Mouse (Mus musculus) heart, adult 11 months (tissue): Measurements from ENCODE around the gene Shoc2.

ENCODE experiments used
- DNase-seq: peaks from one replicate; pipeline ENCODE4 v3.0.0; 2022

The Shoc2 gene

DNA sequence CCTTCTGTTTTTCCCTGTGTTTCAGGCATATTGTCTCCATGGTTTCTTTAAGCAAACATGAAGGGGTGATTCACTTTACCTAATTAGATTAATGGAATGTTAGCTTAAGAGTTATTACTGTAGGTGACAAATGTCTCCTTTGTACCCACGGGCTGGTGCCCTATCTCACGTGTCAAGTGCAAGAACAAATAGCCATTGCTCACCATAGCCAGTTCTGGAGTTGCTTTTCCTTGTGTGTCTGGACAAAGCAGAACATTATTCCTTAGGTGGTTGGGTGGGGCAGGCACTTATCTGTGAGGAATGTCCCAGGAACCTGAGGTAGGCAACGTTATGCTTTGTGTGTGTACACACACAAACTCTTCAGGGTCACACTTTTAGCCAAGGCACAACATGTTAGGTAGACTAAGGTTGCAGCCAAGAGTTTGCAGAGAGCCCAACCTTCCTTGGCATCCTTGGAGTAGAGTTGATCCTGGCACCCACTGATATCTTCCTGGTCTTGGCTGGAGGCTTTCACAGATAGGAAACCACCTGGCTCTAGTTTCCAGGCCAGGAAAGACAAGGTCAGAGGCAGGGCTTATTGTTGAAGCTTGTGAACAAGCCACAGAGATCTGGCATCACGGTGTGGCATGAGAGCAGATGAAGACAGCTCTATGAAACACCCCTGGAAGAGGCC is 96.4 kb downstream of the Shoc2 start:
- DNase-seq = no peak

DNA sequence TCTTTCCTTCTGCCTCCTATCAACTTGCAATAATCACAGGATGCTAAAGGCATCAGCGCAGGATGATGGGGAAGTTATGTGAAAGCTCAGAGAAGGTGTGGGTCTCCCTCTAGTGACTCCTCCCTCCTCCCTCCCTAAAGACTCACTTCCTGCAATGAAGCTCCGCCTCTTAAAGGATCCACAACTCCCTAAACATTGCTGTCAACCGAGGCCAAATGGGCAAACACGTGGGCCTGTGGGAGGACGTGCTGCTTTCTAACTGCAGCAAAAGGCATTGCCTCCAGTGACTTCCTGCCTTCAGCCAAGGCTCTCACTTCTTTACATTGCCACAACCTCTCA is 96.9 kb downstream of the Shoc2 start:
- no peak for DNase-seq

DNA sequence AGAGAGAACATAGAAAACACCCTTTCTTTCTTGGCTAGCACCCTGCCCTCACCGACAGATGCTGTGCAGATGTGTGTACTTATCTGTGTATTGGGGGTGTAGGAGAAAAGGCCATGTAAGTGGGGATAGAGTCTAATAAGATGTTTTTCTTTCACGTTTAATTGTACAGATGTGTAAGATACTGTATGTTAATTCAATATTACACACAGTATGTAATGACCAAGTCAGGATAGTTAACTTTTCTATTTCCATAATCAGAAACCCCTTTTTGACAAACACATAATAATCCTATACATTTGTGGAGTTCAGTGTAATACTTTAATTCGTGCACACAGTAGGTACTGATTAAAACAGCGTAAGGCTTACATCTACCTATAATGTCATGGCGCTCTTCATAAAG is 99.7 kb downstream of the Shoc2 start, which contains the start of gene Adra2a:
Adra2a (plus strand) TSS at position 301 of the 400 bp plus-strand sequence.
- DNase-seq = no peak

DNA sequence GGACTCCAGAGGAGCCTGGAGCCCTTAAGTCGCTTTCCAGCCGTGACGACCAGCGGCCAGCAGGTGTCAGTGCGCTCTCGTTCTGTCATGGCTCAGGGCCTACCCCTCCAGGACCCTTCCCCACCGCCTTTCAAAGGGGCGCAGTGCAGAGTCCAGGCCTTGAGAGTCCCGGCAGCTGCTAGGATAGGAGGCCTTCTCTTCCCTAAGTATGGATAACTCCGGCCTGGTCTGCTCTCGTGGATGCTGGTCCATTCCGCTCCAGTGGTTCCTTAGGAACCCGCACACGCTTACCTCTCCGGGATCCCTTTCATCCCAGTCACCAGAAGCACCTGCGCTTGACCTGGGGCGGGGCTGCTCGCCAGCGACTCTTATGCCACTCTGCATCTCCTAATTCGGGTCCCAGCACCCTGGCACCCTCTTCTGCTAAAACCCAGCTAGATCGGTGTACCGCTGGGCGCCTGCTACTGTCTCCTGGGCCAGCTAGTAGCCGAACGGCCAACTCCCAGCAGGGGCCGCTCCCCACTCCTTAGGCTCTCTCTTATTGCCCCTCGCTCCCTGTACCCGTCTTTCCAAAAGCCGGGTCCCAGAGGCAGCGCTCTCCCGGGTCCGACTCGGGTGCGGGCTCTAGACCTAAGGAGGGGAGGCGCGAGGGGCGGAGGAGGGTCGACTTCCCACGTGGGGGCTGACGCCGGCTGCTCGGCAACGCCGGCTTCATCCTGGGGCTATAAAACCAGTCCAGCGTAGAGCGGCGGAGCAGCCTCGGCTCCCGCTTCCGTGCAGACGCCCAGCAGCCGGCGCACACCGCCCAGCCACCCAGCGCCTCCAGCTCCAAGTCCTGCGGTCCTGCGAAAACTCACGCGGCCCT is 100.6 kb downstream of the Shoc2 start:
- DNase-seq = peak; percentile 93

DNA sequence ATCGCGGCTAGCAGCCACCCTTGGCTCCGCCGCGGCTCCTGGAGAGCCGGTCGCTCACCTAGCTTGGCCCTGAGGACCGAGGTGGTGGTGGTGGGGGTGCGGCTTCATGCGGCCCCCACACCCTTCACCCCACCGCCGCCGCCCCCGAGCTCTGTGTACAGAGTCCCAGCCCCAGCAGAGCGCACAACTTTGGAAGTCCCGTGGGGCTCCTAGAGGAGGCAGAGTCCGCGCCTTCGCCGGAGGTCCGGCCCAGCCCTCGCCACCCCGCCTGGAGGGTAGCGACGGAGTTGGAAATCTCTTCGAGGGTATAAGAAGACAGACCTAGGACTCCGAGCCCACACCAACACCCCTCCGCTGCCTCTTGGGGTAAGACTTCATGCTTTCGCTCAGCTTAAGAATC is 101.3 kb downstream of the Shoc2 start:
- DNase-seq = peak; percentile 87

DNA sequence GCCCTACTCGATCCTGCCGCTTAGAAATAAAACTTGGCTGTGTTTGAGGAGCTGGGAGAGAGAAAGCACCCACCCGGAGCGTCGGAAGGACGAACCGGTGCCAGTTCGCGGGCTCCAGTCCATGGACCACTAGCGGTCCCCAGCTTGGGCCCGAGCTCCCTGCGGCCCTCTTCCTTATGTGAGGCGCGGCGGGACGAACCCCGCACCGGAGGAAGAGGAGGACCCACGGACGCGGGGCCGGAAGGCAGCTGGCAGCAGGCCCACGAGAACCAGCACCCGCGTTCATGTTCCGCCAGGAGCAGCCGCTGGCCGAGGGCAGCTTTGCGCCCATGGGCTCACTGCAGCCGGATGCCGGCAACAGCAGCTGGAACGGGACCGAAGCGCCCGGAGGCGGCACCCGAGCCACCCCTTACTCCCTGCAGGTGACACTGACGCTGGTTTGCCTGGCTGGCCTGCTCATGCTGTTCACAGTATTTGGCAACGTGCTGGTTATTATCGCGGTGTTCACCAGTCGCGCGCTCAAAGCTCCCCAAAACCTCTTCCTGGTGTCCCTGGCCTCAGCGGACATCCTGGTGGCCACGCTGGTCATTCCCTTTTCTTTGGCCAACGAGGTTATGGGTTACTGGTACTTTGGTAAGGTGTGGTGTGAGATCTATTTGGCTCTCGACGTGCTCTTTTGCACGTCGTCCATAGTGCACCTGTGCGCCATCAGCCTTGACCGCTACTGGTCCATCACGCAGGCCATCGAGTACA is 102.0 kb downstream of the Shoc2 start:
- peak; percentile 90 for DNase-seq

DNA sequence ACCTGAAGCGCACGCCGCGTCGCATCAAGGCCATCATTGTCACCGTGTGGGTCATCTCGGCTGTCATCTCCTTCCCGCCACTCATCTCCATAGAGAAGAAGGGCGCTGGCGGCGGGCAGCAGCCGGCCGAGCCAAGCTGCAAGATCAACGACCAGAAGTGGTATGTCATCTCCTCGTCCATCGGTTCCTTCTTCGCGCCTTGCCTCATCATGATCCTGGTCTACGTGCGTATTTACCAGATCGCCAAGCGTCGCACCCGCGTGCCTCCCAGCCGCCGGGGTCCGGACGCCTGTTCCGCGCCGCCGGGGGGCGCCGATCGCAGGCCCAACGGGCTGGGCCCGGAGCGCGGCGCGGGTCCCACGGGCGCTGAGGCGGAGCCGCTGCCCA is 102.6 kb downstream of the Shoc2 start:
- peak; percentile 82 for DNase-seq

DNA sequence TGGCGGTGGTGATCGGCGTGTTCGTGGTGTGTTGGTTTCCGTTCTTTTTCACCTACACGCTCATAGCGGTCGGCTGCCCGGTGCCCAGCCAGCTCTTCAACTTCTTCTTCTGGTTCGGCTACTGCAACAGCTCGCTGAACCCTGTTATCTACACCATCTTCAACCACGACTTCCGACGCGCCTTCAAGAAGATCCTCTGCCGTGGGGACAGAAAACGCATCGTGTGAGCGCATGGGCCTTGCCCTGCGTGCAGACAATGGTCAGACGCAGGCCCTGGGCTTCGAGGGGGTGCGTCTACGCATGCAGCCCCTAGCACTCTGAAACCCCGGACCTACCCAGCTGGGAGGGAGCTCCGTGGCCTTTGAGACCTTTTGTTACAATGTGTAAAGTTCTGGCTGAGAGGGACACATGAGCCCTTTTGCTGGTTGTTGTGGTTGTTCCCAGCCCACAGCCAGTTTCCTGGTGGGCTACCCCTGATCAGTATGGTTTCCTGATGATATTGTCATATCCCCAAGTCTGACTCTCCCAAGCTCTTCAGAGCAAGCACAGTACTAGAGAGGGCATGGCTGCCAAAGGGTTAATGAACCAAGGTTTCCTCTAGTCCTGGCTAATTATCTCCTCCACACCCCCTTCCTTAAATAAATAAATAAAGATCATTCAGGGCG is 103.4 kb downstream of the Shoc2 start:
- DNase-seq = no peak

DNA sequence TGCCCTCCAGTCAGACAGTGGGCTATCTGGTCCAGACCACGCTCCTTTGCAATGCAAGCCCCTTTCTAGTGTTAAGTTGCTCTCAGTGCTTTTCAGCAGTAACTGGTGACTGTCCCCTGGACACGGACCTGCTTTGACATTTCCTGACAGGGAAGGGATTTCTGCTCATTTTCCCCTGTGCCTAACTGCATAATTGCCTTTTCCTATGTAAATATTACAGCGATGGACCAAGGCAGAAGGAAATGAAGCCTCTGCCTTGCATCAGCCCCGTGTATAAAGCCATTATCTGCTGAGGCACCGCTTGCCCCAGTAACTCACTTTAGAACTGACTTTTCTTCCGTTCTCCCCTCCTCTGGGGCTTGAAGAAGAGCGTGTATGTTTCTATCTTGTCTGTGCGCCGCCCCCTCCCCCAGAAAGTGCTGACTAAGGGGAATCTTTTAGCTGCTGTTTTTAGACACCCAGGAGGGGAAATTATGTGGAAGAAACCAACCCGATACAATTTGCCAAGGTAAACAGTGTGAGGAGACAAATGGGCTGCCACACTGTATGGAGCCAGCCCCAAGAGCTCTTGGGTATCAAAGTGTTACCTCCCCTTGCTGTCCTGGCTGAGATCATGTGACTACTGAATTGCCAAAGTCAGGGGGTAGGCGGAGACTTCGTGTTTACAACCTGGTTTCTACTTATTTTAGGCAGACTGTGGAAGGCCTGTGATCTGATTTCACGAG is 104.2 kb downstream of the Shoc2 start:
- peak; percentile 79 for DNase-seq

DNA sequence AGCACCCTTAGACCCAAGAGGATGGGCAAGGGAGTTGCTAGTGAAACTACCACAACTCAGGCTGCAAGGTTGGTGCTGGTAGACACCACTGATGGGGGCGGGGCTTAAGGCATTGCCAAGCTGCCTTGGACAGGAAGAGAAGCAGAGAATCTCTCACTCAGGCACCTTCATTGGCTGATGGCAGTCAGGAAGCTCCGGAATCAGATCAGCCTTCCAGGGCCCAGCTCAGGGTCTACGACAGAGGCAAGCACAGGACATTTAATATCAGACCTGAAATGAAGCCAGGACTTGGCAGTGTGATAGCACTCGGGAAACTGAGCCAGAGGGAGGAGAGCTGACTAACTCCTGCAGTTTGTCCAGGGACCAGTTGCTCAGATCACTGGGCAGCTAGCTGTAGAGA is 107.5 kb downstream of the Shoc2 start:
- peak; percentile 59 for DNase-seq

DNA sequence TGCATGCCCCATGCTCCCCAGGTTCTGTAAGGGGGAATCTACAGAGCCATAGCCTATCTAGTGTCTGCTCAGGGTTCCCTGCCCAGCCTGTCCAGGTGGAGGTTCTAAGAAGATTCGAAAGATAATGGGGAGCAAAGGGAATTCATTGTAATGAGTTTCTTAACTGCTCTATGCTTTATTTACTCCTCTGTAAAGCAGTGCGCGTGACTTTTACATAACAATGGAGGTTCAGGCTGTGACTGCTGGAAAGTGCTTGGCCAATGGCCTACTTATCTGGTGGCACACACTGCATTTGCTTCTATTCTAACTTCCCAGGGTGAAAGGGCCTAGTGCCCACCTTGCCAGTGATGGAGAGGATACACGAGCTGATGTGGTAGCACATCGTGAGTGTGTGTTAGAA is 111.7 kb downstream of the Shoc2 start:
- DNase-seq = no peak

DNA sequence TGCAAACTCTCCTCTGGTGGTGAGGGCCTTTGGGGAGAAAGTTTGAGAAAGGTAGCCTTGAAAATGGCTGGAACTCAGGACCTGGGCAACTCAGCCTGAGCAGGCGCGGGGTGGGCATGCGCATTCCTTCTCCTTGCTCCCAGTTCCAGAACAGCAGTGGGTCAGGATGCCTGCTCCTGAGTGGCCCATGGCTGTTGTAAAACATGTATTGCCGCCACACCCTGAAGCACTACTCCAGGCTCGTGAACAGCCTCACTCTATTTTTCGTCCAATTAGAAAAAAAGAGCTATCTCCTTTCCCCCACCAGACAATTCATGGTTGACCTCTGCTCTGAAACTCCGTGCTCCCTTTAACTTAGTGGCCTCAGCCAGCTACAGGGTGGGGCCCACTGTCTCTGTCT is 124.3 kb downstream of the Shoc2 start:
- no peak for DNase-seq

DNA sequence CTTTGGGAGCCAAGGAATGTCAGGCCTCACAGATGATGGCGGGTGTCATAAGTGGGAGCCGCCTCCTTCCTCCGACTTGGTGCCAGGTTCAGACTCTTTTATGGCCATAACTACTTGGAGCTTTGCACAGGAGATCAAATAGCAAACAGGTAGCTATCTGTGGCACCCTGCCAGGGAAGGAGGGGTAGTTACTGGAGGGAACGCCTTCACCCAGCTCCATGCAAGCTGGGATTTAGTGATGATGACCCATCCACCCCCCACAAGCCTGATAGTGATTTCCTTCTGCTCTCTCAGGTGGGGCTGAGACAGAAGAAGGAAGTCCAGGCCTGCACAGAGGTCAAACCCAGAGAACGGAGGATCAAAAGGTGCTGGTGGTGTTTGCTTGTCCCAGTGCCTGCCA is 126.4 kb downstream of the Shoc2 start:
- peak; percentile 96 for DNase-seq

DNA sequence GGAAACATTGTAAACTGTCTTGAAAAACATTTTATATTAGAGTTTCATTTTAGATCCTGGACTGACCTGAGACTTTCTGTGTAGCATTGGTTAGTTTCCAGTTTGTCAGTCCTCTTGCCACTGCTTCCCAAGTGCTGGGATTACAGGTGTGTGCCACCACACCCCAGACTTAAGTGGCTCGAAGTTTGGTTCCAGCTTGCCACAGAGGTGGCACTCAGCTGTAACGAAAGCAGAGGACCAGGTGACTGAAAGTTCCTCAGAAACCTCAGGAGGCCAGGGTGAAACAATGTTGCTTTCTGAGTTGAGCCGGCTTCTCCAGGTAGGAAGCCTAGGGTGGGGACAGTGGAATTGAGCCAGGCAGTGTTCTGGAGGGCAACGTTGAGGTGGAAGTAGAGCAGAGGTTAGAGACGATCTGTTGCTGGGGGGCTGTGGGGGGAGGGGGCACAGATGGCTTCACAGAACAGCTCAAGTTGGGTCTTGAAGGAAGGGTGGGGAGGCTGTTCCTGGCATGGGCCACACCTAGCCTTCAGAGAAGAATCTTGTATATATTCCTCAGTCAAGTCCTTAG is 128.2 kb downstream of the Shoc2 start:
- peak; percentile 95 for DNase-seq

DNA sequence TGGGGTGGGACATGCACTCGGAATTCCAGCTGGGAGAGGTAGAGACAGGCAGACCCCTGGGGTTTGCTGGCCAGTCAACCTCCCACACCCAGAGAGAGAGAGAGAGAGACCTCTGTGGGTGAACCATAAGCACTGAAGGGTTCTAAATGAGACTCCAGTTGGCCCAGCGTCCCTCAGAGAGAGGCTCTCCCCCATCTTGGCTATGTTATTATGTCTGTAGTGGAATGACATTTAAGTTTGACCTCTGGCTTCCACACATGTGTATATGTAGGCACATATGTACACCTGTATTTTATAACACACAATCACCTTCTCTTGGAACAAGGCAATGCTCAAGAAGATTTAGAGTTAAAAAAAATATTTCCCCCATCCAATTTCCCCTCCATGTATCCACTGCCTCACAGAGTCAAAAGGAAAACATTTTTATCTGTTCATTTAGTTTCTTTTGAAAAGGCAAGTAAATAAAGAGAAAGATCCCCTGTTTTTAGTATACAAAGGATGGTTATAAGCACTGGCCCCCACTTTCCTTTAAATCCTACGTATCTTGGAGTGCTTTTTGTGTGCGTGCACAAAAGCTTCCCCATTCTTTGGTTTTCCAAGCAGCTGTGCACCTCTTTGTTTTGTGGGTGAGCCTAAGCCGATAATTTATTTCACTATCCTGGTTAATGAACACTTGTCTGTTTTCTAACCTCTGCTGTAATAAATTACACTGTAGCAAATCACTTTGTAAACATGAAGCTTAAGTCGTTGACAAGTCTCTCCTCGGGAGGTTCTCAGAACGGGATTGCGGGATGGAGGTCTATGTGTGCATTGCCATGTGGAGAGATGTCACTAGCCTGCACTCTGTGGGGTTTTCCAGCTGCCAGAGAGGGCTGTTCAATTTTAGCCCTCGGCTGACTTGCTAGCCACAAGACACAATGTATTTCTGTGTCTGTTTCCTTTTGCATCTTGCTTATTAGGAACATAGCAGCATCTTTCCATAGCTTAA is 132.6 kb downstream of the Shoc2 start:
- DNase-seq = no peak

DNA sequence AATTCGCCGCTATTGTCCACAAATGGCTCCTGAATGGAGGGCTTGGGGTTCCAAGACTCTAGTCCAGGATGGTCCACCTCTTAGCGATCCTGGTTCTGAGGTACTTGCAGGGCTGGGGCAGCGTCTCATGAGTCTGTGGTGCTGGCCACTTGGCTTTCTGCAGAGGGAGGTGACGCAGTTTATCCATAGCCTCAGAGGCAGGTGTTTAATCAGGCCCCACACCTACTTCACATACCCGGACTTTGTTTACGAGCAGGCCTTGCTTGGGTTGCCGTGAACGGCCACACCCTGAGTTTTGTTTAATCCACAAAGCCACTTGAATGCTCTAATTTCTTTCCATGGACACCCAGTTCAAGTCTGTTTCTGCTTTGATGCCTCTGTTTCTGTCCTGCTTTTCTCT is 137.2 kb downstream of the Shoc2 start:
- no peak for DNase-seq

DNA sequence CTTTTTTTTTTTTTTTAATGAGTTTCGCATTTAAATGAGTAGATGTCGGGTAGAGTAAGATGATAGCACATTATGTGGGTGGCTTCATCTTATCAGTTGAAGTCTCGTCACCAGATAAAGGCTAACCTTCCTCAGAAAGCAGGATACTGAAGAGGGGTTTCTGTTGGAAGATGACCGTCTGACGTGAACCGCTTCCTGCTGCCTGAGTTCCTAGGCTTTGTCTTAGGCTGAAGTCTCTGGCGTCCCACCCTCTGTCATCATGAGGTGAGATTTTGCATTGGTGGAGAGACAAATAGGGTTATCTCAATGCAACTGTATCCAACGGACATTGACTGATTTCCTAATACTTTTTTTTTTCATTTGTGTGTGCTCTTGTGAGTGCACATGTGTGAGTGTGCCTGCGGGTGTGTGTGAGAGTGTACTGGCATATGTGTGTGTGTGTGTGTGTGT is 137.6 kb downstream of the Shoc2 start:
- DNase-seq = no peak
